14 mouse cellular contexts compared by ENCODE assay signal in genomic region chr14:58467856-58468255, GRCm38 (mm10).
A peak's percentile ranks its signal among the peaks of the same experiment; 100 is the strongest.
DNase-seq lines count a peak whose midpoint lies in the region; ATAC-seq and TF ChIP-seq lines count a peak whose summit lies in the region.
"Had no signal": no experiment of that assay in that cellular context is flagged by ENCODE, and none has a peak within 500 bp of the region (broad histone marks: within the 10 kb centered on the region; RNA-seq: fewer than 3 reads in every experiment).

No protein-coding gene starts in this region.

- no peak overlapping the region for H3K4me2 ChIP-seq in heart, embryonic 11.5 days
- H3K4me2 ChIP-seq: kidney, embryonic 15.5 days; stomach, embryonic 15.5 days had no signal

- no peaks in the 10 kb centered on the region for H3K27me3 ChIP-seq in megakaryocyte, embryonic 14.5 days (replicated peaks)
- H3K27me3 ChIP-seq in heart, embryonic 11.5 days (ENCODE audit: control insufficient read depth, insufficient read depth, low read length): no peaks in the 10 kb centered on the region
- H3K27me3 ChIP-seq: kidney, embryonic 15.5 days; stomach, embryonic 15.5 days had no signal

- H3K27ac ChIP-seq in olfactory bulb, adult 2 months (ENCODE audit: insufficient read depth, low read depth, low read length): 0 out of 2 replicates have a peak overlapping the region, but pooled peaks have one; percentile 54
- H3K27ac ChIP-seq in heart, embryonic 11.5 days (ENCODE audit: low read depth, low read length): no peak overlapping the region
- H3K27ac ChIP-seq: hindbrain, postnatal 0 days; kidney, embryonic 15.5 days; stomach, embryonic 15.5 days had no signal

- peak overlapping the region; percentile 50 for H3K4me3 ChIP-seq in megakaryocyte, embryonic 14.5 days (replicated peaks)
- H3K4me3 ChIP-seq in olfactory bulb, adult 2 months (ENCODE audit: insufficient read depth, low read depth, low read length): no peak overlapping the region
- no peak overlapping the region for H3K4me3 ChIP-seq in heart, embryonic 11.5 days (ENCODE audit: low read depth, low read length)
- H3K4me3 ChIP-seq: kidney, embryonic 15.5 days; stomach, embryonic 15.5 days had no signal

- no peak for ATAC-seq in megakaryocyte, adult 5-6 weeks (ENCODE audit: poor library complexity, severe bottlenecking)
- no peak for ATAC-seq in heart, embryonic 11.5 days (replicated peaks; ENCODE audit: insufficient number of reproducible peaks, low FRiP score, low TSS enrichment)
- ATAC-seq: hindbrain, postnatal 0 days had no signal

- no peak for TF ChIP-seq CTCF in olfactory bulb, adult 2 months (IDR thresholded peaks at IDR 0.05; ENCODE audit: insufficient read depth, low read depth, low read length)

- H3K4me1 ChIP-seq in megakaryocyte, embryonic 14.5 days: no peaks in the 10 kb centered on the region
- H3K4me1 ChIP-seq in olfactory bulb, adult 2 months (ENCODE audit: control insufficient read depth, insufficient read depth, low read length): peaks cover 5% of the 10 kb centered on the region; the same call in 1 of the 2 replicates
- no peaks in the 10 kb centered on the region for H3K4me1 ChIP-seq in heart, embryonic 11.5 days (ENCODE audit: control insufficient read depth, insufficient read depth, low read length)
- H3K4me1 ChIP-seq: stomach, embryonic 15.5 days had no signal

- no peak overlapping the region for H3K9ac ChIP-seq in heart, embryonic 11.5 days (ENCODE audit: low read depth, low read length)
- H3K9ac ChIP-seq: kidney, embryonic 15.5 days; stomach, embryonic 15.5 days had no signal

- no peaks in the 10 kb centered on the region for H3K36me3 ChIP-seq in megakaryocyte, embryonic 14.5 days (replicated peaks; ENCODE audit: low read length)
- H3K36me3 ChIP-seq in heart, embryonic 11.5 days (ENCODE audit: control insufficient read depth, insufficient read depth, low read length): no peaks in the 10 kb centered on the region
- H3K36me3 ChIP-seq: kidney, embryonic 15.5 days; stomach, embryonic 15.5 days had no signal

- TF ChIP-seq POLR2A in olfactory bulb, adult 2 months (IDR thresholded peaks at IDR 0.05; ENCODE audit: insufficient read depth, low read depth, low read length): no peak

- peak; percentile 83 for DNase-seq in heart, adult 11 months
- no peak for DNase-seq in heart, postnatal 4 days
- DNase-seq in hindlimb bud, embryonic 11.5 days (ENCODE audit: extremely low spot score, low read depth, low spot score): peak; percentile 22
- DNase-seq: B cell, adult 2 months; cerebellum, adult 9-10 months; embryo, embryonic 11 days; thymus, postnatal 4 days had no signal

- peaks cover 38% of the 10 kb centered on the region for H3K9me3 ChIP-seq in megakaryocyte, embryonic 14.5 days
- no peaks in the 10 kb centered on the region for H3K9me3 ChIP-seq in heart, embryonic 11.5 days (replicated peaks; ENCODE audit: control insufficient read depth, low read length)
- H3K9me3 ChIP-seq: kidney, embryonic 15.5 days; stomach, embryonic 15.5 days had no signal

- WGBS in olfactory bulb, adult 2 months: 23% methylated on average over 5 of the region's 5 CpGs
- WGBS in heart, embryonic 11.5 days (ENCODE audit: insufficient replicate concordance): 80% methylated on average over 5 of the region's 5 CpGs
